Mouse (Mus musculus) C2C12 (cell line): Measurements from ENCODE around the gene Tbc1d23. TPM values are rescaled to one million over a fixed set of nuclear protein-coding genes. Genes with fewer than 3 reads are reported as not detected.

Experiments used
- H3K27me3 ChIP-seq: one replicate; pipeline ENCODE4 v1.6.1; 2011; ENCODE audit not compliant: control insufficient read depth, insufficient read depth, insufficient read length
- H3K36me3 ChIP-seq: one replicate; pipeline ENCODE4 v1.6.1; 2011; ENCODE audit not compliant: control insufficient read depth, insufficient read depth
- H3K4me3 ChIP-seq: one replicate; pipeline ENCODE4 v1.5.1; 2011; ENCODE audit warnings: mild to moderate bottlenecking, control low read depth; ENCODE audit not compliant: poor library complexity, insufficient read depth, severe bottlenecking
- H3K79me2 ChIP-seq: one replicate; pipeline ENCODE4 v1.6.1; 2011; ENCODE audit not compliant: control insufficient read depth, insufficient read depth
- H3K79me3 ChIP-seq: one replicate; pipeline ENCODE4 v1.6.1; 2011; ENCODE audit warnings: low read depth, control low read depth
- H3ac ChIP-seq: one replicate; pipeline ENCODE3; 2011; ENCODE audit warnings: low read depth; ENCODE audit not compliant: control insufficient read depth, insufficient read length
- CEBPB ChIP-seq: IDR thresholded peaks from one replicate; pipeline ENCODE4 v1.6.1; 2011; ENCODE audit warnings: low read depth, mild to moderate bottlenecking, control low read depth, moderate library complexity
- CTCF ChIP-seq: IDR thresholded peaks from one replicate; pipeline ENCODE4 v1.5.1; 2011; ENCODE audit not compliant: control insufficient read depth, insufficient read depth, insufficient read length
- FOSL1 ChIP-seq: IDR thresholded peaks from one replicate; pipeline ENCODE4 v1.8.0; 2011; ENCODE audit warnings: mild to moderate bottlenecking, low read length; ENCODE audit not compliant: poor library complexity, insufficient read depth, severe bottlenecking
- MAX ChIP-seq: IDR thresholded peaks from one replicate; pipeline ENCODE4 v1.6.1; 2011; ENCODE audit warnings: mild to moderate bottlenecking, control low read depth
- MYOD1 ChIP-seq: IDR thresholded peaks from one replicate; pipeline ENCODE4 v1.6.1; 2011; ENCODE audit warnings: low read depth; ENCODE audit not compliant: control insufficient read depth, insufficient read length
- MYOG ChIP-seq: IDR thresholded peaks from one replicate; pipeline ENCODE4 v1.6.1; 2011; ENCODE audit not compliant: control insufficient read depth, insufficient read length; ENCODE audit errors: extremely low read depth
- USF1 ChIP-seq: IDR thresholded peaks from one replicate; pipeline ENCODE4 v1.6.1; 2011; ENCODE audit warnings: low read depth, mild to moderate bottlenecking, control low read depth, moderate library complexity
- polyA plus RNA-seq: library from polyadenylated mRNA; unstranded; fragments of >200 nt; fragmentation: generic; extraction: Trizol; gene quantifications from one replicate; pipeline ENCODE4 v1.2.1, GENCODE M21; 2012; ENCODE audit warnings: missing spikeins

Tbc1d23 gene
- polyA plus RNA-seq, 1 experiment, result 5.3 TPM

- Histone ChIP-seq H3K4me3 (peak overlapping the region; percentile 94), H3K79me2 (peaks cover 54% of the 10 kb centered on the region), H3ac (peak overlapping the region; percentile 91), H3K36me3 (peaks cover 25% of the 10 kb centered on the region), H3K27me3 (peaks cover 5% of the 10 kb centered on the region), H3K79me3 (peaks cover 49% of the 10 kb centered on the region)
- TF ChIP-seq CTCF (no peak), MYOD1 (no peak), FOSL1 (no peak), USF1 (no peak), CEBPB (no peak), MYOG (no peak), MAX (no peak)
These were observed 109.4 kb downstream of the Tbc1d23 start for GRCm38 (mm10) chr16:57121816-57122415.

DNA sequence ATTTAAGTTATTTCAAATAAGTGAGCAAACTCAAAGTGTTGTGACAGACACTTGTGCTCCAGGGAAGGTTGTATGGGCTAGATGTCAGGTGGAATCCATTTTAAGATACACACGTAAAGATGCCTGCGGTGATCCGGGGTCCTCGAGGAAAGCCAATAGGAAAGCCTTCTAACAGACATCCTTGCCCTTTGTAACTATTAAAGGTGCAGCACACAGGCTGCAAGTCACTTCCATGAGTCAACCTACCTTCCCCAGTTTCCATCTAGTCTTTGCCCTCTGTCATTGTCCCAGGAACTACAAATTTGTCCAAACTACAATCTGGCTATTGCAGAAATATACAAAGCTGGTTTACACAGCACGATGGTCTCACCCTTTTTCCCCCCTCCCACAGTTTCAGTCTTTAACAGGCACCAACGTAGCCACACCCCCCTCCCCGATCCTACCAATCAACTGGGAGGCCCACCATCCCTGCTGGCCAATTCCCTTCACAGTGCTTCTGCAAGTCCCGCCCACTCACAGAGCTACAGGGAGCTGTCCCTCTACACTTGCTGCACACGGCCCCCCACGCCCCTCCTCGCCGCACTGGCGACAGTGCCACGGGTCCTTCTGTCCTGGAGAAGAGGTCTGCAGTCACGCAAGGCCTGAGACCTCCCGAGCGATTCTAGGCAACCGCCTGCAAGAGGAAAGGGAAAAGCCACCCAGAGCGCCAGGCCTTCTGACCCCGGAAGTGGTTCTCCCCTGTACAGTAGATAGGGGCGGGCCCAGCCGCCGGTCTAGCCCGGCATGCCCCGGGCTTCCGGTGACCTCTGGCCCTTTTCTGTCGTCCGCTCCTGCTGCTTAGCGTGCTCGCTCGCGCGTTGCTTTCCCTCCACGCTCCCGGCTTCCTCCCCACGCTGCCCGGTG is 110.1 kb downstream of the Tbc1d23 start, which contains the start of gene Tomm70a:
Gene Tomm70a (plus strand): TSS at position 791 of the 903 bp plus-strand sequence.
- peaks cover 42% of the 10 kb centered on the region for H3K79me3 ChIP-seq
- peak within 1 kb of the TSS; percentile 91 for H3ac ChIP-seq
- peaks cover 5% of the 10 kb centered on the region for H3K27me3 ChIP-seq
- peak within 1 kb of the TSS; percentile 94 for H3K4me3 ChIP-seq
- H3K79me2 ChIP-seq, result peaks cover 47% of the 10 kb centered on the region
- peaks cover 18% of the 10 kb centered on the region for H3K36me3 ChIP-seq
- no peak for TF ChIP-seq MYOG
- TF ChIP-seq CEBPB, result no peak
- TF ChIP-seq MAX, result peak; percentile 89
- TF ChIP-seq MYOD1, result no peak

Other genes starting within 250 kb of the Tbc1d23 start
- not detected for gene Tmem45a2, start 160.1 kb downstream of the Tbc1d23 start, polyA plus RNA-seq
- 27.4 TPM for gene Tomm70a, start 109.8 kb downstream of the Tbc1d23 start, polyA plus RNA-seq
- 24.1 TPM for gene Nit2, start 64.2 kb downstream of the Tbc1d23 start, polyA plus RNA-seq
- gene Tmem30c, start 61.4 kb upstream of the Tbc1d23 start, polyA plus RNA-seq, result not detected
- 18.8 TPM for gene Filip1l, start 121.6 kb upstream of the Tbc1d23 start, polyA plus RNA-seq